Mouse (Mus musculus): Measurements from ENCODE around the gene Cemip2.

- no peak for TF ChIP-seq CEBPB (IDR thresholded peaks at IDR 0.05; ENCODE audit: low read depth)
- no peak for TF ChIP-seq CTCF (IDR thresholded peaks at IDR 0.05; ENCODE audit: control insufficient read depth, insufficient read depth, insufficient read length)
- no peak for TF ChIP-seq MAX (IDR thresholded peaks at IDR 0.05)
- TF ChIP-seq MYOD1 (IDR thresholded peaks at IDR 0.05; ENCODE audit: control insufficient read depth, insufficient read length, low read depth), result no peak
These were observed 3.1 kb downstream of the Cemip2 start for GRCm38 (mm10) chr19:21781066-21781786.
